Mouse (Mus musculus): ENCODE measurements around the gene Rgmb. TPM values are rescaled to one million over a fixed set of nuclear protein-coding genes. Genes with fewer than 3 reads are reported as not detected.

Gene Rgmb
- polyA plus RNA-seq, 1 experiment from 2014 or later, result 16.6 TPM

GRCm38 (mm10) chr17:15828131-15828917 is 2.5 kb downstream of the Rgmb start:
- WGBS, result 60% methylated on average over 8 of the region's 8 CpGs
- Histone ChIP-seq H3K4me3 (peak overlapping the region; percentile 72; the same call in 1 of the 2 replicates), H3K9me3 (no peaks in the 10 kb centered on the region; the same call in none of the 2 replicates), H3K27ac (no peak overlapping the region), H3K36me3 (replicated peaks) (no peaks in the 10 kb centered on the region), H3K4me1 (peaks cover 62% of the 10 kb centered on the region), H3K27me3 (ENCODE audit: poor library complexity, severe bottlenecking) (peaks cover 24% of the 10 kb centered on the region)
- DNase-seq (ENCODE audit: extremely low spot score, low spot score), result no peak

- WGBS, result under 1% methylated on average over 18 of the region's 18 CpGs
- Histone ChIP-seq H3K4me1 (peaks cover 64% of the 10 kb centered on the region), H3K27ac (peak overlapping the region; percentile 96), H3K4me3 (peak overlapping the region; percentile 95), H3K27me3 (ENCODE audit: poor library complexity, severe bottlenecking) (peaks cover 20% of the 10 kb centered on the region), H3K36me3 (replicated peaks) (0 out of 2 replicates have a peak, but pooled peaks cover 3% of the 10 kb centered on the region), H3K9me3 (no peaks in the 10 kb centered on the region; the same call in none of the 2 replicates)
- DNase-seq (ENCODE audit: extremely low spot score, low spot score), result no peak
Measured at GRCm38 (mm10) chr17:15826928-15827327, 3.9 kb downstream of the Rgmb start.

- Histone ChIP-seq H3K9me3 (no peaks in the 10 kb centered on the region; the same call in none of the 2 replicates), H3K4me3 (peak overlapping the region; percentile 95), H3K27ac (peak overlapping the region; percentile 96), H3K4me1 (peaks cover 64% of the 10 kb centered on the region), H3K27me3 (ENCODE audit: poor library complexity, severe bottlenecking) (peaks cover 20% of the 10 kb centered on the region), H3K36me3 (replicated peaks) (0 out of 2 replicates have a peak, but pooled peaks cover 3% of the 10 kb centered on the region)
- DNase-seq (ENCODE audit: extremely low spot score, low spot score), result peak; percentile 99
- 0% methylated on average over 34 of the region's 34 CpGs for WGBS
Measured at GRCm38 (mm10) chr17:15826444-15826909, 4.4 kb downstream of the Rgmb start.

GRCm38 (mm10) chr17:15825481-15826396 is 5.1 kb downstream of the Rgmb start:
- peak overlapping the region; percentile 95 for H3K4me3 ChIP-seq
- peak; percentile 56 for DNase-seq (ENCODE audit: extremely low spot score, low spot score)
- peak overlapping the region; percentile 96 for H3K27ac ChIP-seq
- H3K27me3 ChIP-seq (ENCODE audit: poor library complexity, severe bottlenecking), result peaks cover 20% of the 10 kb centered on the region
- peaks cover 6% of the 10 kb centered on the region for H3K36me3 ChIP-seq (replicated peaks)
- peaks cover 63% of the 10 kb centered on the region for H3K4me1 ChIP-seq
- WGBS, result under 1% methylated on average over 102 of the region's 102 CpGs
- H3K9me3 ChIP-seq, result no peaks in the 10 kb centered on the region; the same call in none of the 2 replicates

- no peaks in the 10 kb centered on the region; the same call in 1 of the 2 replicates for H3K9me3 ChIP-seq
- 37% methylated on average over 3 of the region's 3 CpGs for WGBS
- H3K36me3 ChIP-seq (replicated peaks), result peaks cover 15% of the 10 kb centered on the region
- H3K4me3 ChIP-seq, result peak overlapping the region; percentile 95
- peak overlapping the region; percentile 96; the same call in 1 of the 2 replicates for H3K27ac ChIP-seq
- H3K27me3 ChIP-seq (ENCODE audit: poor library complexity, severe bottlenecking), result peaks cover 16% of the 10 kb centered on the region
- peaks cover 57% of the 10 kb centered on the region for H3K4me1 ChIP-seq
- DNase-seq (ENCODE audit: extremely low spot score, low spot score), result no peak
Measured at GRCm38 (mm10) chr17:15824854-15825253, 6.0 kb downstream of the Rgmb start.

GRCm38 (mm10) chr17:15824337-15824736 is 6.5 kb downstream of the Rgmb start:
- Histone ChIP-seq H3K4me1 (peaks cover 51% of the 10 kb centered on the region), H3K27me3 (ENCODE audit: poor library complexity, severe bottlenecking) (peaks cover 10% of the 10 kb centered on the region), H3K4me3 (peak overlapping the region; percentile 95), H3K9me3 (no peaks in the 10 kb centered on the region; the same call in 1 of the 2 replicates), H3K27ac (no peak overlapping the region), H3K36me3 (replicated peaks) (peaks cover 20% of the 10 kb centered on the region)
- 61% methylated on average over 11 of the region's 11 CpGs for WGBS
- DNase-seq (ENCODE audit: extremely low spot score, low spot score), result no peak

GRCm38 (mm10) chr17:15823838-15824237 is 7.0 kb downstream of the Rgmb start:
- Histone ChIP-seq H3K4me1 (peaks cover 46% of the 10 kb centered on the region), H3K4me3 (peak overlapping the region; percentile 95), H3K9me3 (no peaks in the 10 kb centered on the region; the same call in 1 of the 2 replicates), H3K36me3 (replicated peaks) (peaks cover 25% of the 10 kb centered on the region), H3K27me3 (ENCODE audit: poor library complexity, severe bottlenecking) (peaks cover 5% of the 10 kb centered on the region; the same call in 1 of the 2 replicates), H3K27ac (no peak overlapping the region)
- WGBS, result 67% methylated on average over 3 of the region's 3 CpGs
- DNase-seq (ENCODE audit: extremely low spot score, low spot score), result no peak

GRCm38 (mm10) chr17:15823215-15823614 is 7.6 kb downstream of the Rgmb start:
- H3K4me3 ChIP-seq, result peak overlapping the region; percentile 95; the same call in 1 of the 2 replicates
- H3K9me3 ChIP-seq, result no peaks in the 10 kb centered on the region; the same call in 1 of the 2 replicates
- WGBS, result 35% methylated on average over 5 of the region's 5 CpGs
- peaks cover 28% of the 10 kb centered on the region for H3K36me3 ChIP-seq (replicated peaks)
- no peak overlapping the region for H3K27ac ChIP-seq
- peaks cover 44% of the 10 kb centered on the region for H3K4me1 ChIP-seq
- peaks cover 3% of the 10 kb centered on the region; the same call in 1 of the 2 replicates for H3K27me3 ChIP-seq (ENCODE audit: poor library complexity, severe bottlenecking)
- no peak for DNase-seq (ENCODE audit: extremely low spot score, low spot score)

- H3K9me3 ChIP-seq, result no peaks in the 10 kb centered on the region; the same call in 1 of the 2 replicates
- peaks cover 35% of the 10 kb centered on the region for H3K36me3 ChIP-seq (replicated peaks)
- WGBS, result 89% methylated on average over 7 of the region's 7 CpGs
- H3K27ac ChIP-seq, result no peak overlapping the region
- no peak for DNase-seq (ENCODE audit: extremely low spot score, low spot score)
- H3K4me3 ChIP-seq, result no peak overlapping the region
- peaks cover 39% of the 10 kb centered on the region for H3K4me1 ChIP-seq
- no peaks in the 10 kb centered on the region for H3K27me3 ChIP-seq (ENCODE audit: poor library complexity, severe bottlenecking)
Measured at GRCm38 (mm10) chr17:15822376-15822775, 8.5 kb downstream of the Rgmb start.

GRCm38 (mm10) chr17:15821706-15822105 is 9.1 kb downstream of the Rgmb start:
- DNase-seq (ENCODE audit: extremely low spot score, low spot score), result no peak
- 92% methylated on average over 4 of the region's 4 CpGs for WGBS
- H3K4me1 ChIP-seq, result peaks cover 34% of the 10 kb centered on the region

GRCm38 (mm10) chr17:15820761-15821160 is 10.1 kb downstream of the Rgmb start:
- peaks cover 47% of the 10 kb centered on the region for H3K36me3 ChIP-seq (replicated peaks)
- H3K4me3 ChIP-seq, result no peak overlapping the region
- H3K9me3 ChIP-seq, result no peaks in the 10 kb centered on the region; the same call in 1 of the 2 replicates
- DNase-seq (ENCODE audit: extremely low spot score, low spot score), result no peak
- peaks cover 34% of the 10 kb centered on the region for H3K4me1 ChIP-seq
- 81% methylated on average over 10 of the region's 10 CpGs for WGBS
- no peaks in the 10 kb centered on the region for H3K27me3 ChIP-seq (ENCODE audit: poor library complexity, severe bottlenecking)
- H3K27ac ChIP-seq, result no peak overlapping the region

More at GRCm38 (mm10) chr17:15821706-15822105, 9.1 kb downstream of the Rgmb start:
- no peak overlapping the region for H3K4me3 ChIP-seq
- peaks cover 42% of the 10 kb centered on the region for H3K36me3 ChIP-seq (replicated peaks)
- no peaks in the 10 kb centered on the region for H3K27me3 ChIP-seq (ENCODE audit: poor library complexity, severe bottlenecking)
- H3K27ac ChIP-seq, result no peak overlapping the region
- H3K9me3 ChIP-seq, result no peaks in the 10 kb centered on the region; the same call in 1 of the 2 replicates

- no peak for DNase-seq (ENCODE audit: extremely low spot score, low spot score)
- 72% methylated on average over 6 of the region's 6 CpGs for WGBS
- H3K36me3 ChIP-seq (replicated peaks), result peaks cover 53% of the 10 kb centered on the region
Measured at GRCm38 (mm10) chr17:15820146-15820545, 10.7 kb downstream of the Rgmb start.

More at GRCm38 (mm10) chr17:15820146-15820545, 10.7 kb downstream of the Rgmb start:
- Histone ChIP-seq H3K4me3 (no peak overlapping the region), H3K4me1 (peaks cover 32% of the 10 kb centered on the region), H3K27ac (no peak overlapping the region), H3K27me3 (ENCODE audit: poor library complexity, severe bottlenecking) (no peaks in the 10 kb centered on the region), H3K9me3 (no peaks in the 10 kb centered on the region)

Data from forebrain, embryonic 10.5 days (tissue).